Mouse (Mus musculus): ENCODE measurements around the gene Clcn7.
"Not testable (repeated sequence)": the region's sequence is repeated elsewhere in the genome, so short reads cannot be mapped to it uniquely, and the experiment has no call there.

Clcn7 gene

GRCm38 (mm10) chr17:25133275-25133698 lies at the start of gene Clcn7:
TSS of gene Clcn7 (plus strand) at chr17:25133391.
- in situ Hi-C loops (cut with MboI, MseI): no loop called here

- in situ Hi-C loops (cut with MboI, MseI): no loop called here
These were observed 49.7 kb upstream of the Clcn7 start, which contains the start of gene Tmem204 for GRCm38 (mm10) chr17:25083444-25083931. TSS of gene Tmem204 (minus strand) at chr17:25083591.

GRCm38 (mm10) chr17:25084835-25085385 lies 48.3 kb upstream of the Clcn7 start:
- in situ Hi-C loops (cut with MboI, MseI): no loop called here

- in situ Hi-C loops (cut with MboI, MseI): no loop called here
These were observed 46.5 kb upstream of the Clcn7 start for GRCm38 (mm10) chr17:25086724-25087123.

- in situ Hi-C loops (cut with MboI, MseI): no loop called here
These were observed 44.0 kb upstream of the Clcn7 start for GRCm38 (mm10) chr17:25089158-25089557.

- in situ Hi-C loops (cut with MboI, MseI): no loop called here
These were observed 42.7 kb upstream of the Clcn7 start for GRCm38 (mm10) chr17:25090450-25090849.

- in situ Hi-C loops (cut with MboI, MseI): no loop called here
These were observed 37.0 kb upstream of the Clcn7 start for GRCm38 (mm10) chr17:25096221-25096620.

- in situ Hi-C loops (cut with MboI, MseI): no loop called here
These were observed 33.1 kb upstream of the Clcn7 start for GRCm38 (mm10) chr17:25100052-25100451.

- in situ Hi-C loops (cut with MboI, MseI): no loop called here
These were observed 31.9 kb upstream of the Clcn7 start for GRCm38 (mm10) chr17:25101338-25101737.

- in situ Hi-C loops (cut with MboI, MseI): no loop called here
These were observed 25.4 kb upstream of the Clcn7 start for GRCm38 (mm10) chr17:25107786-25108185.

GRCm38 (mm10) chr17:25109578-25109977 lies 23.6 kb upstream of the Clcn7 start:
- in situ Hi-C loops (cut with MboI, MseI): no loop called here

- in situ Hi-C loops (cut with MboI, MseI): loop anchor here (5.0 kb wide), 1 partner anchor 162 kb away; the partner anchor contains the start of gene Ube2i
These were observed 22.6 kb upstream of the Clcn7 start for GRCm38 (mm10) chr17:25110590-25110989.

- in situ Hi-C loops (cut with MboI, MseI): loop anchor here (5.0 kb wide), 1 partner anchor 161 kb away; the partner anchor contains the start of gene Ube2i
These were observed 22.0 kb upstream of the Clcn7 start for GRCm38 (mm10) chr17:25111220-25111619.

GRCm38 (mm10) chr17:25111739-25112422 lies 21.3 kb upstream of the Clcn7 start:
- in situ Hi-C loops (cut with MboI, MseI): loop anchor here (5.0 kb wide), 1 partner anchor 160 kb away; the partner anchor contains the start of gene Ube2i

- in situ Hi-C loops (cut with MboI, MseI): loop anchor here (5.0 kb wide), 1 partner anchor 160 kb away; the partner anchor contains the start of gene Ube2i
These were observed 20.8 kb upstream of the Clcn7 start for GRCm38 (mm10) chr17:25112423-25112810.

GRCm38 (mm10) chr17:25114908-25115645 lies 18.1 kb upstream of the Clcn7 start:
- in situ Hi-C loops (cut with MboI, MseI): loop anchor here (5.0 kb wide), 1 partner anchor 157 kb away; the partner anchor contains the start of gene Ube2i

- in situ Hi-C loops (cut with MboI, MseI): no loop called here
These were observed 17.3 kb upstream of the Clcn7 start, which contains the start of gene Telo2 for GRCm38 (mm10) chr17:25115664-25116432. TSS of gene Telo2 (minus strand) at chr17:25115967.

- in situ Hi-C loops (cut with MboI, MseI): no loop called here
These were observed 15.9 kb upstream of the Clcn7 start for GRCm38 (mm10) chr17:25117263-25117662.

- in situ Hi-C loops (cut with MboI, MseI): no loop called here
These were observed 12.8 kb upstream of the Clcn7 start, which contains the start of gene Ptx4 for GRCm38 (mm10) chr17:25120406-25120805. TSS of gene Ptx4 (plus strand) at chr17:25120760.

GRCm38 (mm10) chr17:25123979-25124378 lies 9.2 kb upstream of the Clcn7 start:
- in situ Hi-C loops (cut with MboI, MseI): no loop called here

GRCm38 (mm10) chr17:25125442-25126060 lies 7.6 kb upstream of the Clcn7 start:
- in situ Hi-C loops (cut with MboI, MseI): not testable (repeated sequence)
